8 mouse cellular contexts compared by ENCODE assay signal in genomic region chr12:70112090-70112383, GRCm38 (mm10). TPM values are rescaled to one million over a fixed set of nuclear protein-coding genes. Genes with fewer than 3 reads are reported as not detected.
DNase-seq lines count a peak whose midpoint lies in the region; ATAC-seq and TF ChIP-seq lines count a peak whose summit lies in the region.

No protein-coding gene starts in this region.

- no peak for TF ChIP-seq EP300 in stomach, postnatal 0 days (optimal IDR thresholded peaks at IDR 0.05)

- H3K27ac ChIP-seq in limb, embryonic 15.5 days: peak overlapping the region; percentile 87; the same call in 1 of the 2 replicates
- H3K27ac ChIP-seq in stomach, postnatal 0 days (replicated peaks): peak overlapping the region; percentile 94; the same call in 1 of the 2 replicates

- H3K4me2 ChIP-seq in limb, embryonic 15.5 days: peak overlapping the region; percentile 94
- peak overlapping the region; percentile 96 for H3K4me2 ChIP-seq in stomach, postnatal 0 days (replicated peaks; ENCODE audit: low read depth)

- no peaks in the 10 kb centered on the region for H3K36me3 ChIP-seq in erythroblast, embryonic 14.5 days (ENCODE audit: control insufficient read depth)
- H3K36me3 ChIP-seq in limb, embryonic 15.5 days: no peaks in the 10 kb centered on the region
- H3K36me3 ChIP-seq in stomach, postnatal 0 days (ENCODE audit: control insufficient read depth, insufficient read depth, low read length): no peaks in the 10 kb centered on the region

- ATAC-seq in erythroblast, adult 5-6 weeks (replicated peaks; ENCODE audit: low FRiP score, poor library complexity, severe bottlenecking): no peak
- ATAC-seq in limb, embryonic 15.5 days (ENCODE audit: insufficient number of reproducible peaks, low FRiP score, low TSS enrichment, low read depth): no peak
- ATAC-seq in stomach, postnatal 0 days (ENCODE audit: low FRiP score, low TSS enrichment): peak; percentile 14; the same call in 1 of the 2 replicates

- H3K9ac ChIP-seq in limb, embryonic 15.5 days: peak overlapping the region; percentile 79
- peak overlapping the region; percentile 92 for H3K9ac ChIP-seq in stomach, postnatal 0 days (ENCODE audit: low read length)

- WGBS in limb, embryonic 15.5 days: 5% methylated on average over 15 of the region's 16 CpGs
- 4% methylated on average over 14 of the region's 16 CpGs for WGBS in stomach, postnatal 0 days

- DNase-seq in right cerebral cortex, postnatal 10 days (ENCODE audit: low spot score in 2 of 2): peak; percentile 67 to 70
- DNase-seq in right cerebral cortex, adult 2 months (ENCODE audit: low spot score in 2 of 2): no peak
- no peak for DNase-seq in stomach, postnatal 0 days (ENCODE audit: low spot score)
- DNase-seq in thymus, postnatal 4 days: no peak
- no peak for DNase-seq in gastrocnemius, postnatal 4 days (ENCODE audit: low spot score in 2 of 2)

- H3K4me3 ChIP-seq in erythroblast, embryonic 14.5 days (replicated peaks): peak overlapping the region; percentile 66
- peak overlapping the region; percentile 89 for H3K4me3 ChIP-seq in limb, embryonic 15.5 days
- peak overlapping the region; percentile 83 for H3K4me3 ChIP-seq in stomach, postnatal 0 days (ENCODE audit: low read depth, low read length)

- no peak for TF ChIP-seq CTCF in stomach, postnatal 0 days (IDR thresholded peaks at IDR 0.05; ENCODE audit: low read depth)

- H3K9me3 ChIP-seq in erythroblast, embryonic 14.5 days (ENCODE audit: control insufficient read depth, low read length): no peaks in the 10 kb centered on the region
- H3K9me3 ChIP-seq in limb, embryonic 15.5 days: no peaks in the 10 kb centered on the region
- no peaks in the 10 kb centered on the region for H3K9me3 ChIP-seq in stomach, postnatal 0 days (ENCODE audit: control insufficient read depth, low read length)

- H3K4me1 ChIP-seq in erythroblast, embryonic 14.5 days (ENCODE audit: control insufficient read depth): peaks cover 25% of the 10 kb centered on the region
- H3K4me1 ChIP-seq in limb, embryonic 15.5 days: peaks cover 28% of the 10 kb centered on the region
- peaks cover 3% of the 10 kb centered on the region; the same call in 1 of the 2 replicates for H3K4me1 ChIP-seq in stomach, postnatal 0 days (replicated peaks; ENCODE audit: control insufficient read depth, insufficient read depth)

- H3K27me3 ChIP-seq in erythroblast, embryonic 14.5 days (ENCODE audit: control insufficient read depth): peaks cover 44% of the 10 kb centered on the region
- no peaks in the 10 kb centered on the region for H3K27me3 ChIP-seq in limb, embryonic 15.5 days
- H3K27me3 ChIP-seq in stomach, postnatal 0 days (ENCODE audit: control insufficient read depth, insufficient read depth, low read length): no peaks in the 10 kb centered on the region

RNA-seq across cellular contexts. Expression of gene Nin, which starts 1.5 kb away (rescaled TPM):
- polyA plus RNA-seq in erythroblast, embryonic 14.5 days (2012): 0.02 and 0.04 TPM in 2 replicates
- 25.7 and 43.9 TPM in 2 replicates for total RNA-seq in erythroblast, adult 5-6 weeks (2015; ENCODE audit: low replicate concordance)
- total RNA-seq in erythroblast, adult 5-6 weeks (2017; ENCODE audit: low replicate concordance): 42.9 and 61.9 TPM in 2 replicates
- 9.3 and 10.1 TPM in 2 replicates for polyA plus RNA-seq in limb, embryonic 15.5 days (2015; fragmentation: Nextera tagmentation; extraction: Ambion mirVana)
- polyA plus RNA-seq in stomach, postnatal 0 days (2015; fragmentation: Nextera tagmentation; extraction: Ambion mirVana): 2.8 and 3.6 TPM in 2 replicates
- total RNA-seq in gastrocnemius, postnatal 4 days (2021): 10 to 100 TPM; 36.7 to 39.8 TPM

RNA-seq across cellular contexts. Expression of gene Abhd12b, which starts 41.9 kb away (rescaled TPM):
- not detected in 2 replicates for polyA plus RNA-seq in erythroblast, embryonic 14.5 days (2012)
- not detected in 2 replicates for total RNA-seq in erythroblast, adult 5-6 weeks (2015; ENCODE audit: low replicate concordance)
- total RNA-seq in erythroblast, adult 5-6 weeks (2017; ENCODE audit: low replicate concordance): not detected in 2 replicates
- polyA plus RNA-seq in limb, embryonic 15.5 days (2015; fragmentation: Nextera tagmentation; extraction: Ambion mirVana): 0.15 and 0.35 TPM in 2 replicates
- polyA plus RNA-seq in stomach, postnatal 0 days (2015; fragmentation: Nextera tagmentation; extraction: Ambion mirVana): 1.6 and 2.1 TPM in 2 replicates
- not detected for total RNA-seq in gastrocnemius, postnatal 4 days (2021)

Comparison
In these comparisons a context has a peak if more than half of its experiments do, and no peak if none do; other contexts are left out.
1. DNase-seq: peak in right cerebral cortex, postnatal 10 days (2 of 2); none in right cerebral cortex, adult 2 months (0 of 2), stomach, postnatal 0 days (single experiment), thymus, postnatal 4 days (single experiment) and gastrocnemius, postnatal 4 days (0 of 2).
2. Peak in every context shown above with its lines, with median percentiles within 50 percentile points of each other: H3K4me3 ChIP-seq.